Mouse (Mus musculus): ENCODE measurements around the gene Hmcn2. TPM values are rescaled to one million over a fixed set of nuclear protein-coding genes. Genes with fewer than 3 reads are reported as not detected.

Hmcn2 gene
- polyA plus RNA-seq, 1 experiment from 2014 or later: 0.17 TPM

DNA sequence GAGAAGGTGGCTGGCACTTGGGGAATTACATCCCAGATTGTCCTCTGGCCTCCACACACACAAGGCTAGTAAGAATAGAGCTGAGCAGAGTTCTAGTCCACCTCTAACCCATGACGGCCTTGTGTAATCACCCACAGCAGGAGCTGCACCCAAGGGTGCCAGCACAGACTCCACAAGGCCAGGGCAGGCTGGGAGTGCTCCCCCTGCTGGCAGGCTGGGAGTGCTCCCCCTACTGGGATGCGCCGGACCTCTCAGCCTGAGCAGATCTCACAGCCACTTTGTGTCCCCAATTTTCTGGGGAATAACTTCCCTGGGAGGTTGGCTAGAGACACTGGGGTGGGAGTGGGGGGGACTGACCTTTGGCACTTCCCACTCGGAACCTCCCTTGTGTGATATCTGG lies 68.7 kb downstream of the Hmcn2 start:
- no peaks in the 10 kb centered on the region for H3K9me3 ChIP-seq (ENCODE audit: control insufficient read depth, low read length)
- H3K4me1 ChIP-seq (ENCODE audit: control insufficient read depth, insufficient read depth, low read length): no peaks in the 10 kb centered on the region
- no peak overlapping the region for H3K9ac ChIP-seq (replicated peaks; ENCODE audit: low read depth, low read length)
- ATAC-seq (ENCODE audit: low read depth): no peak
- H3K27me3 ChIP-seq (ENCODE audit: control insufficient read depth, insufficient read depth, low read length): no peaks in the 10 kb centered on the region
- H3K4me2 ChIP-seq (ENCODE audit: low read depth, low read length): no peak overlapping the region
- H3K36me3 ChIP-seq (ENCODE audit: control insufficient read depth, insufficient read depth, low read length): no peaks in the 10 kb centered on the region
- H3K27ac ChIP-seq (ENCODE audit: low read depth, low read length): no peak overlapping the region
- WGBS: 24% methylated on average over 4 of the region's 4 CpGs
- H3K4me3 ChIP-seq (ENCODE audit: low read depth, low read length): no peak overlapping the region

DNA sequence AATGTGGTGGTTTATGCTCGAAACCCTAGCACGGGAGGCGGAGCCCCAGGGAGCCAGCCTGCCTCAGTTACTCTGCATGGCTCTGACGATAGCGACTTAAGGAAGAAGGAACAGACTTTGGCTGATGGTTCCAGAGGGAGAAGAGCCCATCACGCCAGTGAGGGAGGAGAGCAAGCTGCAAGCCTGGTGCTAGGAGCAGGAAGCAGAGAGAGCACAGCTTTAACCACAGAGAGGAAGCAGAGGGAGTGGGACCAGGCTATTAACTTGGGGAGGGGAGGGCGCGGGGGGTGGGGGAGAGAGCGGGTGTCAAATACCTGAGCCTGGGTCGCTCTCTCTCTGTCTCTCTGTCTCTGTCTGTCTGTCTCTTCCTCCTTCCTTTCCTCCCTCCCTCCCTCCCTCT lies 102.8 kb downstream of the Hmcn2 start:
- H3K9me3 ChIP-seq (ENCODE audit: control insufficient read depth, low read length): no peaks in the 10 kb centered on the region

DNA sequence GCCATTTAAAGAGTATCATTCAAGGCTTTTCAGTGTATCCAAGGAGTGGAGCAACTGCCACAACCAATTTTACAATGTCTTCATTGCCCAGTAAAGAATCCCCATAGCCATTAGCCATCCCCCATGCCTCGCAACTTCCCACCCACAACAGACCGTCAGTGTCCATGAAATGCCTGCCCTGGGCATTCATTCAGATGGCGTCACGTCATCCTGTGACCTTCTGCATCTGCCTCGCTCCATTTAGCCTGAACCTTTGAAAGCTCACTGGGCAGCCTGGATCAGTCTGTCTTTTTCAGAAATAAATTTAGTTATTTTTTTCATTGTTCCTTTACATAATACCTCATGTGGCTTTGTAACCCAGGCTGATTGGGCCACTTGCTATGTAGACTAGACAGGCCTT lies 103.8 kb downstream of the Hmcn2 start:
- 45% methylated on average over 5 of the region's 5 CpGs for WGBS
- Histone ChIP-seq H3K4me2 (ENCODE audit: low read depth, low read length) (no peak overlapping the region), H3K9ac (replicated peaks; ENCODE audit: low read depth, low read length) (no peak overlapping the region), H3K27me3 (ENCODE audit: control insufficient read depth, insufficient read depth, low read length) (no peaks in the 10 kb centered on the region), H3K36me3 (ENCODE audit: control insufficient read depth, insufficient read depth, low read length) (no peaks in the 10 kb centered on the region), H3K4me1 (ENCODE audit: control insufficient read depth, insufficient read depth, low read length) (no peaks in the 10 kb centered on the region), H3K27ac (ENCODE audit: low read depth, low read length) (no peak overlapping the region), H3K4me3 (ENCODE audit: low read depth, low read length) (no peak overlapping the region), H3K9me3 (ENCODE audit: control insufficient read depth, low read length) (no peaks in the 10 kb centered on the region)
- no peak for ATAC-seq (ENCODE audit: low read depth)

More for the DNA sequence above, 102.8 kb downstream of the Hmcn2 start:
- H3K27me3 ChIP-seq (ENCODE audit: control insufficient read depth, insufficient read depth, low read length): no peaks in the 10 kb centered on the region
- no peaks in the 10 kb centered on the region for H3K4me1 ChIP-seq (ENCODE audit: control insufficient read depth, insufficient read depth, low read length)
- H3K9ac ChIP-seq (replicated peaks; ENCODE audit: low read depth, low read length): no peak overlapping the region
- no peak overlapping the region for H3K4me3 ChIP-seq (ENCODE audit: low read depth, low read length)
- no peaks in the 10 kb centered on the region for H3K36me3 ChIP-seq (ENCODE audit: control insufficient read depth, insufficient read depth, low read length)
- ATAC-seq (ENCODE audit: low read depth): no peak
- no peak overlapping the region for H3K27ac ChIP-seq (ENCODE audit: low read depth, low read length)
- WGBS: 38% methylated on average over 9 of the region's 10 CpGs
- no peak overlapping the region for H3K4me2 ChIP-seq (ENCODE audit: low read depth, low read length)

DNA sequence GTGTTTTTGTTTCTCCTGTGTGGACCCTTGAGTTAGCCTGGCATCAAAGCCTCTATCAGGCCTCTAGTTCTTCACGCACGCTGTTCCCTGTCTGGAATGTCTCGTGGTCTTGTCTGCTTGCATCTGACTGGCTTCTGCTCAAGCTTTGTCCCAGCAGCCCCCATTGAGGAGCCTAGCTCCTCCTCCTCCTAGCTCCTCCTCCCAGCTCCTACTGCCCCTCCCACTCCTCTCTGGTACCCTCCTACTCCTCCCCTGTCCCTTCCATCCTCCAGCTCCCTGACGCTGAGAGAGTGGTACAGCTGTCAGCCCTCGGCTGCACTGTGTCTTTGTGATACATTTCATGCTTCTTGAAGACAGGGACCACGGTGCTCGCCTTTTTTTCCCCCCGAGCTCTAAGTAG lies 104.4 kb downstream of the Hmcn2 start:
- Histone ChIP-seq H3K27me3 (ENCODE audit: control insufficient read depth, insufficient read depth, low read length) (no peaks in the 10 kb centered on the region), H3K27ac (ENCODE audit: low read depth, low read length) (no peak overlapping the region), H3K36me3 (ENCODE audit: control insufficient read depth, insufficient read depth, low read length) (no peaks in the 10 kb centered on the region), H3K4me1 (ENCODE audit: control insufficient read depth, insufficient read depth, low read length) (no peaks in the 10 kb centered on the region), H3K4me2 (ENCODE audit: low read depth, low read length) (no peak overlapping the region), H3K4me3 (ENCODE audit: low read depth, low read length) (no peak overlapping the region), H3K9me3 (ENCODE audit: control insufficient read depth, low read length) (no peaks in the 10 kb centered on the region), H3K9ac (replicated peaks; ENCODE audit: low read depth, low read length) (no peak overlapping the region)
- WGBS: 8% methylated on average over 8 of the region's 8 CpGs
- ATAC-seq (ENCODE audit: low read depth): peak; percentile 63; the same call in 1 of the 2 replicates

DNA sequence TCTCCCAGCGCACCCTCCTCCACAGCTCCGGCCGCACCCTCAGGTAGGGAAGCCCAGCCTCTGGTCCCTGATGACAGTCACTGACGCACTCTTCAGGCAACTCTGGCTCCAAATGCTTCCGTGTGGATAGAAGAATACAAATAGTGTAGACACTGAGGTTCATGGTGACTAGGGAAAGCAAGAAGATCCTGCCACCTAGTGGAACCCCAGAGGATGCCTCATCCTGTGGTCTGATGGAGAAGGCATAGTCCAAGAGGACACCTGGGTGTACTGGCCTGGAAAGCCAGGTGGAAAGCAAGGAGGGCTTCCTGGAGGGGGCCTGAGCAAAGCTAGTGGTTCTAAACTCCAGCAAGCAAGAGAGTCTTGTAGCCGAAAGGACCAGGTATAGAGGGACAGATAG lies 106.7 kb downstream of the Hmcn2 start:
- H3K4me2 ChIP-seq (ENCODE audit: low read depth, low read length): no peak overlapping the region
- no peaks in the 10 kb centered on the region for H3K27me3 ChIP-seq (ENCODE audit: control insufficient read depth, insufficient read depth, low read length)
- H3K4me1 ChIP-seq (ENCODE audit: control insufficient read depth, insufficient read depth, low read length): no peaks in the 10 kb centered on the region
- WGBS: 87% methylated on average over 6 of the region's 6 CpGs
- ATAC-seq (ENCODE audit: low read depth): no peak
- no peak overlapping the region for H3K27ac ChIP-seq (ENCODE audit: low read depth, low read length)
- no peak overlapping the region for H3K4me3 ChIP-seq (ENCODE audit: low read depth, low read length)
- H3K36me3 ChIP-seq (ENCODE audit: control insufficient read depth, insufficient read depth, low read length): no peaks in the 10 kb centered on the region
- no peak overlapping the region for H3K9ac ChIP-seq (replicated peaks; ENCODE audit: low read depth, low read length)
- no peaks in the 10 kb centered on the region for H3K9me3 ChIP-seq (ENCODE audit: control insufficient read depth, low read length)

DNA sequence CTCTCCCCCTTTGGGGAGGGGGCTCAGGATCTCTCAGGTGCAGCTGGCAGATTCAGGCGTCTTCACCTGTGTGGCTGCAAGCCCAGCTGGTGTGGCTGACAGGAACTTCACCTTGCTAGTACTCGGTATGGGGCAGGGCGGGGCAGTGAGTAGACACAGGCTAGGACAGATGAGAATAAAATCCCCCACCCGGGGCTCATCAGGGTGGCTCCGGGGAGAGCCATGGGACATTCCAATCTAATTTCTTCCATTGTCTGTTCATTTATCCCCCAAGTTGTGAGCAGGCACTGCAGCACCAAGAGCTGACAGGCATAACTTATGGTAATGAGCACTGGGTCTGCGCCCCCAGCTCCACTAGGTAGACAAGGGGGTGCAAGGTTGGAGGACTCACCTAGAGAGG lies 108.4 kb downstream of the Hmcn2 start:
- Histone ChIP-seq H3K9me3 (ENCODE audit: control insufficient read depth, low read length) (no peaks in the 10 kb centered on the region), H3K4me2 (ENCODE audit: low read depth, low read length) (no peak overlapping the region), H3K4me1 (ENCODE audit: control insufficient read depth, insufficient read depth, low read length) (no peaks in the 10 kb centered on the region), H3K27me3 (ENCODE audit: control insufficient read depth, insufficient read depth, low read length) (no peaks in the 10 kb centered on the region), H3K9ac (replicated peaks; ENCODE audit: low read depth, low read length) (no peak overlapping the region), H3K27ac (ENCODE audit: low read depth, low read length) (no peak overlapping the region), H3K4me3 (ENCODE audit: low read depth, low read length) (no peak overlapping the region), H3K36me3 (ENCODE audit: control insufficient read depth, insufficient read depth, low read length) (no peaks in the 10 kb centered on the region)
- WGBS: 66% methylated on average over 6 of the region's 6 CpGs
- ATAC-seq (ENCODE audit: low read depth): no peak

DNA sequence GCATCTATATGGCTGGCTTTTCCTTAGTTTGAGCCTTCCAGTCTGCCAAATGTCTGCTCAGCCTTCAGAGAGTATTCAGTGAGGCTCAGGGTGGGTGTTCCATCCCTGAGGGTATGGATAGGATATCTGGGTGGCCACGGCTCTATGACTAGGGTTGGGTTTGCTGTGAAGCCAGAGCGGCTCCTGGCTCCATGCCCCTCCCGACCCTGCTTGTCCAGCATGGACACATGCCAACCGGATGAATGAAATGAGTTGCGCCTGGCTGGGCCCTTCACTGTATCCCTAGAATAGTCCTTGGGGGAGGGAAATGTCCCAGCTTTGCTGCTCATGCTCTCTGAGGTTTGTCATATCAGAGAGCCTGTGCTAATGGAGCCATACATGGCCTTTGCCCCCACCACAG lies 117.3 kb downstream of the Hmcn2 start:
- ATAC-seq (ENCODE audit: low read depth): no peak
- Histone ChIP-seq H3K4me1 (ENCODE audit: control insufficient read depth, insufficient read depth, low read length) (no peaks in the 10 kb centered on the region), H3K27ac (ENCODE audit: low read depth, low read length) (no peak overlapping the region), H3K9me3 (ENCODE audit: control insufficient read depth, low read length) (no peaks in the 10 kb centered on the region), H3K4me3 (ENCODE audit: low read depth, low read length) (no peak overlapping the region), H3K9ac (replicated peaks; ENCODE audit: low read depth, low read length) (no peak overlapping the region), H3K36me3 (ENCODE audit: control insufficient read depth, insufficient read depth, low read length) (no peaks in the 10 kb centered on the region), H3K27me3 (ENCODE audit: control insufficient read depth, insufficient read depth, low read length) (no peaks in the 10 kb centered on the region; the same call in 1 of the 2 replicates), H3K4me2 (ENCODE audit: low read depth, low read length) (no peak overlapping the region)
- 75% methylated on average over 5 of the region's 5 CpGs for WGBS

DNA sequence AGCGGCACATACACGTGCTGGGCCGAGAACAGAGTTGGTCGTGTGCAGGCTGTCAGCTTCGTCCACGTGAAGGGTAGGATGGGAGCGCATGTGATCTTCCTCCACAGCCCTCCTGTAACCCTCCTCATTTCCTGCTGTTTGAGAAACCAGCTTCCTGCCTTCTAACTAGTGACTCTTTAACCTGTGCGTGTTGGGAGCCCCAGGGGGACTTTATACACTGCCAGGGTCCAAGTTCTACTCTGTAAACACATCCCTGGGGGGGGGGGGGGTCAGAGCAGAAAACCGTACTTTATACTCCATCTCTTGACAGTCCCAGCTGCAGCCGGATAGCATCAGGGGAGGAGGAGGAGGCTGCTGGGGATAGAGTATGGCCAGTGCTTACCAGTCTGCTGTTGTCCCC lies 120.5 kb downstream of the Hmcn2 start:
- Histone ChIP-seq H3K9ac (replicated peaks; ENCODE audit: low read depth, low read length) (no peak overlapping the region), H3K4me1 (ENCODE audit: control insufficient read depth, insufficient read depth, low read length) (no peaks in the 10 kb centered on the region), H3K36me3 (ENCODE audit: control insufficient read depth, insufficient read depth, low read length) (no peaks in the 10 kb centered on the region), H3K4me2 (ENCODE audit: low read depth, low read length) (no peak overlapping the region), H3K27me3 (ENCODE audit: control insufficient read depth, insufficient read depth, low read length) (no peaks in the 10 kb centered on the region; the same call in 1 of the 2 replicates), H3K9me3 (ENCODE audit: control insufficient read depth, low read length) (no peaks in the 10 kb centered on the region), H3K27ac (ENCODE audit: low read depth, low read length) (no peak overlapping the region), H3K4me3 (ENCODE audit: low read depth, low read length) (no peak overlapping the region)
- ATAC-seq (ENCODE audit: low read depth): no peak
- WGBS: 79% methylated on average over 10 of the region's 10 CpGs

DNA sequence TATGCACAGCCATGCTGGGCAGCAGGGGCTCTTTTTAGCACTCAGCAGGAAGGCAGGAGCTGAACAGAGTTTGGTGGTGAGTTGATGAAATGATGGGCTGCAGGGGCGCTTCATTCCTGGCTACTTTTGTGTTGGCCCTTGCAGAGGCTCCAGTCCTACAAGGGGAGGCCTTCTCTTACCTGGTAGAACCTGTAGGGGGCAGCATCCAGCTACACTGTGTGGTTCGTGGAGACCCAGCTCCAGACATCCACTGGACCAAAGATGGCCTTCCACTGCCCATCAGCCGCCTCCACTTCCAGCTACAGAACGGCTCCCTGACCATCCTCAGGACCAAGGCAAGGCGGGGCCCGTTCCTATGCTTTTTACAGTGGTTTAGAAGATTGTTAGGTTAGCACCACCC lies 121.4 kb downstream of the Hmcn2 start:
- no peak for ATAC-seq (ENCODE audit: low read depth)
- Histone ChIP-seq H3K36me3 (ENCODE audit: control insufficient read depth, insufficient read depth, low read length) (no peaks in the 10 kb centered on the region), H3K4me3 (ENCODE audit: low read depth, low read length) (no peak overlapping the region), H3K27me3 (ENCODE audit: control insufficient read depth, insufficient read depth, low read length) (no peaks in the 10 kb centered on the region; the same call in 1 of the 2 replicates), H3K4me1 (ENCODE audit: control insufficient read depth, insufficient read depth, low read length) (no peaks in the 10 kb centered on the region), H3K9me3 (ENCODE audit: control insufficient read depth, low read length) (no peaks in the 10 kb centered on the region), H3K27ac (ENCODE audit: low read depth, low read length) (no peak overlapping the region), H3K4me2 (ENCODE audit: low read depth, low read length) (no peak overlapping the region), H3K9ac (replicated peaks; ENCODE audit: low read depth, low read length) (no peak overlapping the region)
- WGBS: 39% methylated on average over 6 of the region's 6 CpGs
